Mouse (Mus musculus) limb, embryonic 12.5 days (tissue): Measurements from ENCODE around the gene Rptn. TPM values are rescaled to one million over a fixed set of nuclear protein-coding genes. Genes with fewer than 3 reads are reported as not detected.

Source experiments
- microRNA-seq: library from miRNA; unstranded; fragments of <30 nt; microRNA quantifications from one replicate; pipeline ENCODE4, GENCODE M21; 2017
- polyA plus RNA-seq: library from polyadenylated mRNA; unstranded; fragments of >200 nt; fragmentation: Nextera tagmentation; extraction: Ambion mirVana; gene quantifications from 2 replicates; pipeline ENCODE4 v1.2.1, GENCODE M21; 2016

Rptn gene
- polyA plus RNA-seq, 1 experiment from 2014 or later: not detected

Small RNA genes lying within 50 kb of the gene (microRNA-seq; reads per million reads assigned to microRNA genes)
- gene Gm22752: not detected
- gene Gm44353: not detected

Other genes with a start within 250 kb of the Rptn start
- gene Crnn, start 248.9 kb upstream of the Rptn start, polyA plus RNA-seq: not detected in 2 replicates
- not detected in 2 replicates for gene Flg2, start 196.4 kb upstream of the Rptn start, polyA plus RNA-seq
- not detected in 2 replicates for gene Flg, start 120.2 kb upstream of the Rptn start, polyA plus RNA-seq
- gene Hrnr, start 74.0 kb upstream of the Rptn start, polyA plus RNA-seq: not detected in 2 replicates
- gene Tchh, start 48.6 kb downstream of the Rptn start, polyA plus RNA-seq: 0.58 and 0.71 TPM in 2 replicates
- gene Tchhl1, start 75.1 kb downstream of the Rptn start, polyA plus RNA-seq: not detected in 2 replicates
- gene S100a11, start 126.8 kb downstream of the Rptn start, polyA plus RNA-seq: 600 and 664 TPM in 2 replicates
- gene S100a10, start 161.4 kb downstream of the Rptn start, polyA plus RNA-seq: 157 and 183 TPM in 2 replicates